Mouse (Mus musculus): ENCODE data around the gene Clba1. TPM values are rescaled to one million over a fixed set of nuclear protein-coding genes. Genes with fewer than 3 reads are reported as not detected.

Clba1 gene
- polyA plus RNA-seq, 1 experiment from 2014 or later = 17.2 TPM

DNA sequence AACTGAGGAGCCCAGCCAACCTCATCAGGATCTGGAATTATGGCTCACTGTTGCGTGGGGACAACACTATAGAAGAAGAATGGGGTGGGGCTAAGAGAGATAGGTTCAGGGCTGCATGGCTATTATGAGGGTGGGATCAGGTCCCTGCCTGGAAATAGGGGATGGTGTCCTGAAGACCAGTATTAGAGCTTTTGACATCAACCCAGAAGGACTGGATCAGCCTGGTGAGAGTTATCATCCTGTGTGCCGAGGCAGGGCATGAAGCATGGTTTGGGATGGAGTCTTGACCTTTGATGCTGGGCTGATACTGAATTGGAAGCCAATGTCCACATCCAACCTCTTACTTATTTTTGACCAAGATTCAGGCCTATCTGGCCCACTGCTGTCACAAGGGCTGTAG is 39.0 kb upstream of the Clba1 start:
- Histone ChIP-seq H3K4me1 (replicated peaks) (peaks cover 5% of the 10 kb centered on the region; the same call in 1 of the 2 replicates), H3K4me3 (no peak overlapping the region), H3K27ac (no peak overlapping the region), H3K36me3 (no peaks in the 10 kb centered on the region), H3K27me3 (ENCODE audit: insufficient read depth, poor library complexity, severe bottlenecking) (no peaks in the 10 kb centered on the region), H3K9me3 (peaks cover 3% of the 10 kb centered on the region; the same call in 1 of the 2 replicates)
- no peak for DNase-seq (ENCODE audit: low spot score)
- 75% methylated on average over 2 of the region's 2 CpGs for WGBS

DNA sequence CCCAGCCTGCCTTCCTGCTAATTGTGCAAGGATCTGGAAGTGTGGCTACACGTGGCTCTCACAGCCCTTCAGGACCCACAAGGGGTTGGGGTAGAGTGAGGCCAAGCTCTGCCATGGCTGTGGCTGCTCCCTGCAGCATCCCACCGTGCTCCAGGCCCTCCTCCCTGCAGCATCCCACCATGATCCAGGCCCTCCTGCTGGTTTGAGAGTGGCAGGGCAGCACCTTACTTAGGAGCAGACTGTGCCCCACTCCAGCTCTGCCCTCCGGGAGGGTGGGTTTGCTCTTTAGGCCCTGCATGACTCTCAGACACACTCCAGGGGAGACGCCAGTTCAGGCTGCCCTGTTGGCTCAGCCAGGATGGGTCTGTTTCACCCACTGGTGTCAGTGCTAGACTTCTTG is 38.3 kb upstream of the Clba1 start:
- WGBS = 84% methylated on average over 4 of the region's 4 CpGs
- H3K27me3 ChIP-seq (ENCODE audit: insufficient read depth, poor library complexity, severe bottlenecking) = no peaks in the 10 kb centered on the region
- H3K27ac ChIP-seq = peak overlapping the region; percentile 14; the same call in 1 of the 2 replicates
- H3K4me3 ChIP-seq = no peak overlapping the region
- H3K9me3 ChIP-seq = peaks cover 3% of the 10 kb centered on the region; the same call in 1 of the 2 replicates
- peaks cover 5% of the 10 kb centered on the region; the same call in 1 of the 2 replicates for H3K4me1 ChIP-seq (replicated peaks)
- DNase-seq (ENCODE audit: low spot score) = no peak
- no peaks in the 10 kb centered on the region for H3K36me3 ChIP-seq

DNA sequence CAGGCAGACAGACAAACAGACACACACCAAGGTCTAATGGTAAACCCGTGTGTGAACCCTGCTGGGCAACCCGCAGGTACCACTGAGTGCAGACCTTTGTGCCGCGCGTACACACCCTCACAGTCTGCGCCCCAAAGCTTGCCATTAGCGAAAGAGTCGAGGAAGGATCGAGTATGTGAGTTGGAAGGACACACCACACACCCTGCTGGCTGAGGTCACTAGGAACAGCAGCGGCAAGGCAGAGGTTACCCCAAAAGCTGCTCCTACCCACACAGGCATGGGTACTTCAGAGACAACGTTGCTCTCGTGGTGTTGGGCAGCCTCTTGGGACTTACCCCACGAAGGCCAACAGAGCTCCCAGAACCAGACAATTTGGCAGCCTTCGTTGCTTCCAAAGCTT is 36.4 kb upstream of the Clba1 start:
- H3K27ac ChIP-seq = no peak overlapping the region
- peaks cover 5% of the 10 kb centered on the region; the same call in 1 of the 2 replicates for H3K4me1 ChIP-seq (replicated peaks)
- WGBS = 92% methylated on average over 14 of the region's 14 CpGs
- no peaks in the 10 kb centered on the region for H3K27me3 ChIP-seq (ENCODE audit: insufficient read depth, poor library complexity, severe bottlenecking)
- no peak for DNase-seq (ENCODE audit: low spot score)
- no peaks in the 10 kb centered on the region for H3K36me3 ChIP-seq
- no peak overlapping the region for H3K4me3 ChIP-seq
- peaks cover 5% of the 10 kb centered on the region; the same call in 1 of the 2 replicates for H3K9me3 ChIP-seq

DNA sequence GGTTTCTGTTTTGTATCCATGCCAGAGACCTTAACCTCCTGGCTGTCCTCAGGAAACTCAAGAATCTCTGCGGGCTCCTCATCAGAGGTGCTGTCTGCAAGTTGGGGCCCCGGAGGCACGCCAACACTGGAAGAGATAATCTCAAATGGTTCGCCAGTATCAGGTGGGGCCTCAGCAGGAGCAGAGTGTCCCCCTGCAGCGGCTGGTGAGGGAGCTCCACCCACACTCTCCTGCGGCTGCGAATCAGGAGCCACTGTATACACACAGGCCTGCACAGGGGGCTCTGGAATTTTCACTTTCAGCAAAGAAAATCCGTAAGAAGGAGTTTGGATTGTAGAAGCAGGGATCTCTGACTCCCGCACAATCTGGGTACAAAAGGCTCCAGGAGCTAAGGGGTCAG is 35.4 kb upstream of the Clba1 start:
- 45% methylated on average over 9 of the region's 9 CpGs for WGBS
- Histone ChIP-seq H3K4me1 (replicated peaks) (peaks cover 5% of the 10 kb centered on the region; the same call in 1 of the 2 replicates), H3K27me3 (ENCODE audit: insufficient read depth, poor library complexity, severe bottlenecking) (no peaks in the 10 kb centered on the region), H3K36me3 (no peaks in the 10 kb centered on the region), H3K27ac (peak overlapping the region; percentile 16; the same call in 1 of the 2 replicates), H3K4me3 (no peak overlapping the region), H3K9me3 (peaks cover 5% of the 10 kb centered on the region; the same call in 1 of the 2 replicates)
- no peak for DNase-seq (ENCODE audit: low spot score)

DNA sequence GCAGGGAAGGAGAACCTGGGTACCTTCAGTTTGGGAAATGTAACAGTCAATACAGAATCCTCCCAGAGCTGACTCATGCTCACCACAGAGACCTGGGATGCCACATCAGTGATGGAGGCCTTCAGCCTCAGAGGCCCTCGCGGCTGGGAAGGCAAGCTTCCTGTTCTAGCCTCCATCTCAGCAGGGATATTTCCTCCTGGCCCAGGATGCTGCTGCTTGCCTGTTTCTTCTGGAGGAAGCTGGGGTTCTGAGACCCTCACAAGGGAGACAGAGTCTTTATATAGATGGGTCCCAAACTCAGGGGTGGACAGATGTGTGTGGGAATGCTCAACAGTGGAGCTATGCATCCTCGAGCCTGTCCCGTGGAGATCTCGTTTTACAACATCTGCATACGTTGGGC is 34.7 kb upstream of the Clba1 start:
- peaks cover 7% of the 10 kb centered on the region; the same call in 1 of the 2 replicates for H3K9me3 ChIP-seq
- WGBS = 80% methylated on average over 6 of the region's 6 CpGs
- H3K4me3 ChIP-seq = no peak overlapping the region
- H3K27me3 ChIP-seq (ENCODE audit: insufficient read depth, poor library complexity, severe bottlenecking) = no peaks in the 10 kb centered on the region
- H3K36me3 ChIP-seq = no peaks in the 10 kb centered on the region
- H3K4me1 ChIP-seq (replicated peaks) = peaks cover 5% of the 10 kb centered on the region; the same call in 1 of the 2 replicates
- H3K27ac ChIP-seq = no peak overlapping the region
- no peak for DNase-seq (ENCODE audit: low spot score)

DNA sequence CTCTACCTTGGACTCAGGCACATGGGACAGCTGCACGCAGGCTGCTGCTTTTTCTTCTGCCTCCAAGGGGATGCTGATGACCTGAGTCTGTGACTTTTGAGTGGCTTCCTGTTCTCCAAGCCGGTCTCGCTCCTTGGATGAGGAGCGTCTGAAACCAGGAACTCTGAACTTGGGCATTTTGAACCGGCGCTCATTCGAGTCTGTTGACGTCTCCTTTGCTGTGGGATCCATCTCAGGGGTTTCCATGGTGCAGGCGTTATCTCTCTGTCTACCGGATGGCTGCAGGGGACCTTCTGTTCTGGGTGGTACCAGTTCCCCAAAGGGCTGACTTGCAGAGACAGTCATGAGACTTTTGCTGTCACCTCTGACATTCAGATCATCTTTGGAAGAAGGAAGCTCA is 34.3 kb upstream of the Clba1 start:
- DNase-seq (ENCODE audit: low spot score) = no peak
- H3K4me1 ChIP-seq (replicated peaks) = peaks cover 5% of the 10 kb centered on the region; the same call in 1 of the 2 replicates
- no peaks in the 10 kb centered on the region for H3K36me3 ChIP-seq
- H3K9me3 ChIP-seq = peaks cover 7% of the 10 kb centered on the region; the same call in 1 of the 2 replicates
- 94% methylated on average over 10 of the region's 10 CpGs for WGBS
- H3K27ac ChIP-seq = no peak overlapping the region
- H3K27me3 ChIP-seq (ENCODE audit: insufficient read depth, poor library complexity, severe bottlenecking) = no peaks in the 10 kb centered on the region
- no peak overlapping the region for H3K4me3 ChIP-seq

DNA sequence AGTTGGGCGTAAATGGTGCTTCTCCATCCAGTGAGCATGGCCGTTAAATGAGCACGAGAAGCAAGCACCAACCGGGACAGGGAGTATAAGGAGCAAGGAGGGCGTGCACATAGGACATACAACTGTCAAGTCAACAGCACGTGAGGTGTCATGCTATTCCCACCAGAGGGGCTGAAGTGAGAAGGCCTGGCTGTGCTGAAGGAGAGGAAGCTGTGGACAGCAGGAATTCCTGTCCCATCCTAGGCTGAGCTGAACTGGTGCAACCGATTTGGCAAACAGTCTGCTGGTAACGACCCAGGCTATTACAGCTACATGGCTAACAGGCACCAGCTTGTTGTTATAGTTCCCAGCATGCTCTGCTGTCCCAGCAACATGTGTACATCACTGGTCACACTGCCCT is 17.7 kb upstream of the Clba1 start:
- no peaks in the 10 kb centered on the region for H3K36me3 ChIP-seq
- no peaks in the 10 kb centered on the region for H3K27me3 ChIP-seq (ENCODE audit: insufficient read depth, poor library complexity, severe bottlenecking)
- 81% methylated on average over 8 of the region's 8 CpGs for WGBS
- H3K4me1 ChIP-seq (replicated peaks) = peaks cover 31% of the 10 kb centered on the region
- no peak overlapping the region for H3K27ac ChIP-seq
- H3K4me3 ChIP-seq = no peak overlapping the region
- no peak for DNase-seq (ENCODE audit: low spot score)
- no peaks in the 10 kb centered on the region for H3K9me3 ChIP-seq

DNA sequence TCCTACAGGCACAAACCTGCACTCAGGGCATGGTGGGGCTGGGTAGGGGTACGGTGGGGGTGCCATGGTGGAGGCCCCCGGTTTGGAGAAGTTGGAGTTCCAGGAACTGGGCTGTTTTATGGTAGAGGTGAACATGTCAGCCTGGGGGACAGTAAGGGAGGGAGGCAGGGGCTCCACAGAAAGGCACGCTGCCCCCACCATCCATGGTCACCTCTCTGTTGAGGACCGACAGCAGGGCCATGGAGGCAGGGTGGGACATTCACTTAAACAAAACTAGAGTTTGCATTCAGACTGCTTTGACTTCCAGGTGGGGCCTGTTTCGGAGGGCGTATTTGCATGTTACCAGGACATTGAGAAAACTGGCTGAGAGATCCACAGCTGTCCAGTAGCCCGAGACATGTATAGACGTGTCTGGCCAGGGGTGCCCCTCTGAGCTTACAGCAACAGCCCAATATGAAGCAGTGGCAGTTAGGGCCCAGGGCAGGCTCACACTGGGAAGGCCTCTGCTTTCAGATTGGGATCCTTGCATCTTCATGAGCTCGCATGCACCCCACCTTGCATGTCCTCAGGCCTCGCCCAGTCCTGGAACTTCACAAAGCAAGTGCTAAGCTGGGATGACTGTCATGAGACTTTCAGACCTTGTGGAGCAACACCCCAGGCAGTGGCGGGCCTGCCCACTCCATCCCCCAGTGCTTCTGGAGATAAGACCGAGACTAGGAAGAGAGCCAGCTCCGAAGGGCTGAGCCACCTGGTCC is 15.0 kb upstream of the Clba1 start:
- H3K27ac ChIP-seq = peak overlapping the region; percentile 50; the same call in 1 of the 2 replicates

DNA sequence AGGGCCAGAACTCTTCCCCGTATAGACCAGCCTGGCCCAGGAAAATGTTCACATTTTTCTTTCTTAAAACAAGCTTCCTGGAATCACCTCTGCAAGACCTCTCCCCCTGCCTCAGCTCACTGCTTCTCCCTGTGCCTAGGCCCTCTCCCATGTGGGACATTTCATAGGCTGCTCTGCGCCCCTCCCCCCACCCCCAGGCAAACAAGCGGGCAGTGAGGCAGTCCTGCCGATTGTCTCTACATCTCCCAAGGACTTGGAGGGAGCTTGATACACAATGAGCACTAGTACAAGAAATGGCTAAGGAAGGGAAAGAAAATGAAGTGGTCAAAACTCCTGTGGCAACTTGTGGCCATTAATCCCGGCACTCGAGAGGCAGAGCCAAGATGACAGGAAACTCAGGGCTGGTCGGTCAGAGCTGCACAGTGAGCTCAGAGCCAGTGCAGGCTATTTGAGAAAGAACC is 14.4 kb upstream of the Clba1 start:
- peaks cover 20% of the 10 kb centered on the region for H3K27me3 ChIP-seq (ENCODE audit: insufficient read depth, poor library complexity, severe bottlenecking)
- DNase-seq (ENCODE audit: low spot score) = no peak
- no peaks in the 10 kb centered on the region for H3K9me3 ChIP-seq
- WGBS = 34% methylated on average over 7 of the region's 7 CpGs
- peak overlapping the region; percentile 50; the same call in 1 of the 2 replicates for H3K27ac ChIP-seq
- no peaks in the 10 kb centered on the region for H3K36me3 ChIP-seq
- H3K4me1 ChIP-seq (replicated peaks) = peaks cover 38% of the 10 kb centered on the region
- H3K4me3 ChIP-seq = no peak overlapping the region

More for the DNA sequence above, 15.0 kb upstream of the Clba1 start:
- peaks cover 38% of the 10 kb centered on the region for H3K4me1 ChIP-seq (replicated peaks)
- no peak overlapping the region for H3K4me3 ChIP-seq
- peaks cover 14% of the 10 kb centered on the region for H3K27me3 ChIP-seq (ENCODE audit: insufficient read depth, poor library complexity, severe bottlenecking)
- WGBS = 73% methylated on average over 13 of the region's 13 CpGs
- no peaks in the 10 kb centered on the region for H3K9me3 ChIP-seq
- DNase-seq (ENCODE audit: low spot score) = no peak
- H3K36me3 ChIP-seq = no peaks in the 10 kb centered on the region

DNA sequence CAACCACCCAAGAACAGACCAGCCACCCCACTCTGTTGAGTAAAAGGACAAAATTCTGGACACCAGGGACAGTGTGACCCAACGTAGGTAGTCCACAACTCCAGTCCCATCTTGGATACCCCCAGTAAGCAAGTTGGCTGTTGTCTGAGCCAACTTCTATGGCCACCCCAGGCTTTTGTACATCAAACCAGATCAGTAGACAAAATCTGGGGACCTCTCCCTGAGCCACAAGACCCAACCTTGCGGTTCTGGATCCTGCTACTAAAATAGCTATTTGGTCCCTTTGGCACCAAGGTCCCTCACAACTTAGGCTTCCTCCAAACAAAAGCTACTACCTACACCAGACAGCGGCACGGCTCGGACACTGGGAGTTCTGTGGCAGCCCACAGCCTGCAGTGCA is 13.7 kb upstream of the Clba1 start:
- H3K4me1 ChIP-seq (replicated peaks) = peaks cover 38% of the 10 kb centered on the region
- no peak overlapping the region for H3K4me3 ChIP-seq
- H3K27me3 ChIP-seq (ENCODE audit: insufficient read depth, poor library complexity, severe bottlenecking) = peaks cover 21% of the 10 kb centered on the region
- DNase-seq (ENCODE audit: low spot score) = no peak
- WGBS = 88% methylated on average over 5 of the region's 5 CpGs
- H3K27ac ChIP-seq = no peak overlapping the region
- H3K9me3 ChIP-seq = no peaks in the 10 kb centered on the region
- no peaks in the 10 kb centered on the region for H3K36me3 ChIP-seq

DNA sequence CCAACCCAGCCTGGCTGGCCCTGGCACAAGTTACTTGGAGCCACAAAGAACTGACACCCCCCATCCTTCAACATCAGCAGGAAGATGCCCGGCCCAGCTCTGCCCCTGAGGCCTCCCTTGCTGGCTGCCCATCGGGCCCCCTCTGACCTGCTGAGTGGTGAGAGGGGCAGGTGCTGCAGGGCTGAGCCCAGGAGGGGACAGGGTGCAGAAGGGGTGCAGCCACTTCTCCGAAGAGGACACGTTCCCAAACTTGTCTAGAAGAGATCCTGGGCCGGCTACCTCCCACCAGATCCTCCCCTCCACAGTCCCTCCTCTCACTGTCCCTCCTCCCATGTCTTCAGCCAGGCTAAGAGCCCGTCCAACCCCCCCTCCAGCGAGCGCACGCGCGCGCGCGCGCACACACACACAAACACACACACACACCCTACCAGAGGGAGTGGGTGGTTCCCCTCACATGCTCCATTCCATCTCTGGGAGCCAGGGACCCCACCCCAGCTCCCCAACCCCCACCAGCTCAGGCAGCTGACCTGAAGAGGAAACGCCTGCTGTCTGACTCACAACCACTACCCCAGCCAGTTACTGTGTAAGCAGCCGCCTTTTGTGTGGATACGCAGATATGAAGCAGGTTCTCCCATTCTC is 13.2 kb upstream of the Clba1 start:
- Histone ChIP-seq H3K27me3 (ENCODE audit: insufficient read depth, poor library complexity, severe bottlenecking) (peaks cover 25% of the 10 kb centered on the region), H3K27ac (no peak overlapping the region), H3K4me3 (no peak overlapping the region), H3K9me3 (no peaks in the 10 kb centered on the region), H3K36me3 (no peaks in the 10 kb centered on the region), H3K4me1 (replicated peaks) (peaks cover 43% of the 10 kb centered on the region)
- 65% methylated on average over 18 of the region's 18 CpGs for WGBS
- no peak for DNase-seq (ENCODE audit: low spot score)

DNA sequence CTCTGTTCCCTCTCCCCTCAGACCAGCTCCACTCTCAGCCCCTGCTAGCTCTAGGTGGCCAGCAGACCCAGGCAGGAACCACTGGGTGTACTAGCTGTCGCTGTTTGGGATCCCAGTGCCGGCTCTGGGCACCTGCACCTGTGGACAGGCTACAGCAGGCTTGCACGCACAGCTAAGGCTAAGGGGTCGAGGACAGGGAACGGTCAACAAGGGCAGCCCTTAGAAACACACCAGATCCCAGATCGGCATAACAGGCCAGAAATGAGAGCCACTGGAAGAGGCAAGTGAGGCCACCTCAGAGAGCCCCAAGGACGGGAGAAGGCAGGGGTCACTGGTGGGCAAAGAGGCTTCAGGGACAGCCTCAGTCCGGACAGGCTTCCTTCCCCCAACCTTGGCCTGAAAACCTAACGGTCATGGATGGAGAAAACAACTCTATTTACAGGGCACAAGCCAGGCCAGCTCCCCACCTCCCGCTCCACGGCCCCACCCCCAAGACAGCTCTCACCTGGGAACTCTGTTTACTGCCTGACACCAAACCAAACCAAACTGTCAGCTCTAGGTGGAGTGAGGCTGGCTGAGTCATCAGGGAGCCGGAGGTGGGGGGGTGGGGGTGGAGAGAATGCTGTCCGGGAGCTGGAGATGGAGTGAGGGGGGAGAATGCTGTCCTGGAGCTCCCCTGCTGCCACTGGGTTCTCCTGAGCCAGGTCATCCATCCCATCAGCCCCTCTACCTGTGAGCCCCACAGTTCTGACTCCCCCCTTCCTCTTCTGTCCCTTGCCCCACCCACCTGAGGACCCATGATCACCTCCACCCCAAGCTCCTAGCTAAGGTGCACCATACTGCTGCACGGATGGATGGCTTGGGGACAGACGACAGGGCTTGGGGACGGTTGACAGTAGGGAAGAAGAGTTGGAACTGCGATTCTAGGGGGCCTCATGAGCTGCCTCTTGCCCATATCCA is 11.9 kb upstream of the Clba1 start:
- 58% methylated on average over 17 of the region's 17 CpGs for WGBS
- Histone ChIP-seq H3K36me3 (no peaks in the 10 kb centered on the region), H3K4me1 (replicated peaks) (peaks cover 46% of the 10 kb centered on the region), H3K4me3 (no peak overlapping the region), H3K27me3 (ENCODE audit: insufficient read depth, poor library complexity, severe bottlenecking) (peaks cover 37% of the 10 kb centered on the region), H3K27ac (no peak overlapping the region), H3K9me3 (no peaks in the 10 kb centered on the region)
- DNase-seq (ENCODE audit: low spot score) = no peak
